Mouse (Mus musculus) splenic B cell, adult 2 months (primary cell): ENCODE results near the gene Scube1.
A peak's percentile ranks its signal among the peaks of the same experiment; 100 is the strongest.

Experiments used
- DNase-seq: peaks from one replicate; pipeline ENCODE4 v3.0.0-alpha.2; 2011; ENCODE audit warnings: low read depth, low spot score
- H3K27me3 ChIP-seq: 2 replicates; pipeline ENCODE4 v1.6.1; 2012; ENCODE audit warnings: mild to moderate bottlenecking, low read length, moderate library complexity, mixed read lengths; ENCODE audit not compliant: control insufficient read depth, poor library complexity, insufficient read depth, severe bottlenecking
- H3K36me3 ChIP-seq: 2 replicates; pipeline ENCODE4 v1.6.1; 2012; ENCODE audit warnings: mild to moderate bottlenecking, low read length, moderate library complexity, mixed read lengths; ENCODE audit not compliant: control insufficient read depth, poor library complexity, insufficient read depth, severe bottlenecking

Scube1 gene

GRCm38 (mm10) chr15:83691901-83692361, 32.9 kb downstream of the Scube1 start:
- no peaks in the 10 kb centered on the region for H3K27me3 ChIP-seq
- DNase-seq: no peak
- no peaks in the 10 kb centered on the region for H3K36me3 ChIP-seq

GRCm38 (mm10) chr15:83689946-83690345, 34.9 kb downstream of the Scube1 start:
- Histone ChIP-seq H3K36me3 (no peaks in the 10 kb centered on the region), H3K27me3 (no peaks in the 10 kb centered on the region)
- no peak for DNase-seq

DNA sequence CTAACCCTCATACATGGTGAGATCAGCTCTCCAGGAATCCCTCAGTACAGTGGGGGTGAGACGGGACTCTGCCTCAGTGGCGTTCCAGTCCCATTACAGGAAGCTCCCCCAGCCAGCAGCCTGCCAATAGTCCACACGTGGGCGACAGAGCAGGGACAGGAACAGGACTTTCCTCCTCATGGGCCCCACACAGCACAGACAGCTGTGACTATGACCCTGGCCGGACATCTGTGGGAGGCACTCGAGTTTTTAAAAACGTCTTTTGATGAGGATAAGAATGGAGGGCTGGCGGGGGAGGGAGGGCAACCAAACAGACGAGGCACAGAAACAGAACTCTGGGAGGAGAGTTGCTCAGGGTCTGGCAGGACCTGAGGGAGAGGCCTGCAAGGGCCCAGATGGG, 38.2 kb downstream of the Scube1 start:
- DNase-seq: no peak
- H3K27me3 ChIP-seq: no peaks in the 10 kb centered on the region
- H3K36me3 ChIP-seq: no peaks in the 10 kb centered on the region

DNA sequence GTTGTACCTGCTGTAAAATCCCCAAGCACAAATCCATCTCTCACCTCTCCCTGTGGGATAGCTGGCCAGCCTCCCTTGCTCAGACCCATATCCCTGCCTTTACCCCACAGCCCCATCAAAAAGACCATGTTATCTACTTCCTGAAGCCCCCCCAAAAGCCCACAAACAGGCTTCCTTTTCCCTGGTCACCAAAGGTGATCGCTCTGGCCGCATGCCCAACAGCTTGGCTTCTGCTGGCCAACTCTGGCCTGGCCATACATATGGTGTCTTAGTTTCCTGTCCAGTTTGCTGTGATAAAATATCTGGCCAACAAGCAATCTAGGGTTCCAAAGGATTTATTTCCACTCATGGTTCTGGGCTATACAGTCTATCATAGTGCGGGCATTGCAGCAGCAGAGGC, 38.9 kb downstream of the Scube1 start:
- no peak for DNase-seq
- H3K36me3 ChIP-seq: no peaks in the 10 kb centered on the region
- no peaks in the 10 kb centered on the region for H3K27me3 ChIP-seq

GRCm38 (mm10) chr15:83683051-83683561, 41.7 kb downstream of the Scube1 start:
- Histone ChIP-seq H3K36me3 (no peaks in the 10 kb centered on the region), H3K27me3 (no peaks in the 10 kb centered on the region)
- DNase-seq: no peak

GRCm38 (mm10) chr15:83680300-83680699, 44.5 kb downstream of the Scube1 start:
- Histone ChIP-seq H3K36me3 (no peaks in the 10 kb centered on the region), H3K27me3 (no peaks in the 10 kb centered on the region)
- no peak for DNase-seq

GRCm38 (mm10) chr15:83679729-83680128, 45.1 kb downstream of the Scube1 start:
- no peaks in the 10 kb centered on the region for H3K27me3 ChIP-seq
- no peak for DNase-seq
- no peaks in the 10 kb centered on the region for H3K36me3 ChIP-seq

DNA sequence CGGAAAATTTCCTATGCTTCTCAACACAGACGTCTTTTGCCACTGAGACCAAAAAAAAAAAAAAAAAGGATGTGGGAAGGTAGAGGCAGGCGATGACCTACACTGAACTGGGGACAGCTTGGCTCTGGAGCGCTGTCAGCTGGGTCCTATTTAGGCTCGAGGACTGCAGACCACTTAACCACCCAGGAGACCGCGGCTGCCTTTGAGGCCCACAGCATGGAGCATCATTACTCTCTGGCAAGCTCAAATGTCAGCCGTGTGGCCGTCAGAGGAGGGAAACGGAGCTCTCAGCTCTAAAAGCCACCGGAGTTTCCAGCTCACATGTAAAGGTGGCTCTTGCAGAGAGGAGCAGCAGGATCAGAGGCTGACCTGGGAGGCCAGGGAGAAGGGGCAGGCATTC, 46.2 kb downstream of the Scube1 start:
- H3K36me3 ChIP-seq: no peaks in the 10 kb centered on the region
- DNase-seq: no peak

GRCm38 (mm10) chr15:83678089-83678488, 46.7 kb downstream of the Scube1 start:
- H3K27me3 ChIP-seq: no peaks in the 10 kb centered on the region
- H3K36me3 ChIP-seq: no peaks in the 10 kb centered on the region
- no peak for DNase-seq

More for the DNA sequence above, 46.2 kb downstream of the Scube1 start:
- no peaks in the 10 kb centered on the region for H3K27me3 ChIP-seq

DNA sequence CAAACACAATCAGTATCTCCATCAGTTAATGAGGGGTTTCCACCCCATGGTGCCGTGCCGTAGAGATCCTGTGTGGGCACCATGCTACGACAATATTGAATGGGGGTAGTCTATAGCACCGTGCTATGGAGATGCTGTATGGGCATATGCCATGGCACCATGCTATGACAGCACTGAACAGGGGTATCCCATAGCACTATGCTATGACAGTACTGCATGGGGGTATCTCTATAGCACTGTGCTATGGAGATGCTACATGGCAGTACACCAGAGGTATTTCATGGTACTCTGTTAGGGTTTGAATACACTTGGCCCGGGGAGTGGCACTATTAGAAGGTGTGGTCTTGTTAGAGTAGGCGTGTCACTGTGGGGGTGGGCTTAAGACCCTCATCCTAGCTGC, 47.7 kb downstream of the Scube1 start:
- no peak for DNase-seq
- Histone ChIP-seq H3K36me3 (no peaks in the 10 kb centered on the region), H3K27me3 (no peaks in the 10 kb centered on the region)

DNA sequence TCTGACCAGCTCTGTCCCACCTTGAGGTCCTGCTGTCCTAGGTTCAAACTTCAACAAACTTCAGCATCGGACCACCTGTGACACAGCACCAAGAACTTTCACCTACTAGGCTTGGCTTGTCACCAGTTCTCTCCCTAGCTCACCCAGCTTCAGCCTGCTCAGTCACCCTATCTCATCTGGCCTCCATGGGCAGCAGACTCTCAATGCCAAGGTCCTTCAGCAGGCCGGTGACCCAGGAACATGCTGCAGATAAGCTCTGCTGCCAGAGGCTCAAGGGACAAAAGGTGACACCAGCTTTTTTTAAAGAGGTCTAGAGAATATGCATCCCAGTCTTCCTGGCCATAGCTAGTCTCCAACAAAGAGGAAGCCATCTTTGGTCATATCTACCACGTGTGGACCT, 48.5 kb downstream of the Scube1 start:
- no peak for DNase-seq
- Histone ChIP-seq H3K27me3 (no peaks in the 10 kb centered on the region), H3K36me3 (no peaks in the 10 kb centered on the region)

DNA sequence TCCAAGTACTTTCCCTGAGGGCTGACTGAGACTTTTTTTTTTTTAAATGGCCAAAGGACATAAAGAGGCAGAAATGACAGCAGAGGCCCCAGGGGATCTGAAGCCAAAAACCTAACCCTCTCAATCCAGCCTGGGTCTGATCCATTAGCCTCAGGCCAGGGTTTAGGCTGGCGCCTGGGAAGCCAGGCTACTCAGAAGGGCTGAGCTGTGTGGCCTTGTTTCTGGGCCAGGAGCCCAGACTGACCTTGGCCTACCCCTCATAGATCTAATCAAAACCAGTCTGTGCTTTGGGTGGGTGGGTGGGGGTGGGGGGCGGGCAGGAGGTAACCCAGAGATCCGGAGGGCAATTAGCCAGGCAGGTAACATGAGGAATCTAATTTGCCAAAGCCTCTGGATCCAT, 51.2 kb downstream of the Scube1 start:
- no peaks in the 10 kb centered on the region for H3K36me3 ChIP-seq
- no peaks in the 10 kb centered on the region for H3K27me3 ChIP-seq
- no peak for DNase-seq

GRCm38 (mm10) chr15:83667501-83667900, 57.3 kb downstream of the Scube1 start:
- Histone ChIP-seq H3K36me3 (no peaks in the 10 kb centered on the region), H3K27me3 (no peaks in the 10 kb centered on the region)
- no peak for DNase-seq

GRCm38 (mm10) chr15:83666418-83666817, 58.4 kb downstream of the Scube1 start:
- H3K36me3 ChIP-seq: no peaks in the 10 kb centered on the region

DNA sequence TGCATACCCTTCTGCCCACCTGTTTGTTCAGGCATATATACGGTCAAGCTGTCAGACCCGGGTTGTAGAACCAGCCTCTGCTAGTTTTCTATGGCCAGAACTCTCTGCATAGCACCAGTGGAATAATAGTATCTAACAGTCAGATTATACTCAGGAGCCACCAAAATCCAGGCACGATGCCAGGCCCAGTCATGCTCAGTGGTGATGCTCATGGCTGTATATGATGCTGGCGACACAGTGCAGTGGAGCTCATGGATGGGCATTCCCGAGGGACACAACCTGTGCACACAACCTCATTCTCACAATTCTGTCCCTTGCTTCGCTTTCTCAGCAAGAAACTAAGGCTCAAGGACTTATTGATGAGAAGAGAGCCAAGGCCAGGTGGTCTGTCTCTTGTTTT, 58.8 kb downstream of the Scube1 start:
- DNase-seq: no peak
- H3K36me3 ChIP-seq: no peaks in the 10 kb centered on the region

More at GRCm38 (mm10) chr15:83666418-83666817, 58.4 kb downstream of the Scube1 start:
- DNase-seq: no peak
- H3K27me3 ChIP-seq: no peaks in the 10 kb centered on the region

GRCm38 (mm10) chr15:83664722-83665121, 60.1 kb downstream of the Scube1 start:
- peak; percentile 7 for DNase-seq
- no peaks in the 10 kb centered on the region for H3K27me3 ChIP-seq
- H3K36me3 ChIP-seq: no peaks in the 10 kb centered on the region

More for the DNA sequence above, 58.8 kb downstream of the Scube1 start:
- no peaks in the 10 kb centered on the region for H3K27me3 ChIP-seq
